Mouse (Mus musculus) hindbrain, embryonic 13.5 days (tissue): ENCODE results near the gene Ccdc183. TPM values are rescaled to one million over a fixed set of nuclear protein-coding genes. Genes with fewer than 3 reads are reported as not detected.

Experiments used
- ATAC-seq: fragments of 200-750 bp; cut with Nextera tagmentation; 2 replicates; pipeline ENCODE4 v1.8.0; 2017; ENCODE audit warnings: moderate TSS enrichment; ENCODE audit not compliant: low FRiP score
- H3K27ac ChIP-seq: fragments of 300-500 bp; sonication (generic); 2 replicates; pipeline ENCODE4 v1.5.1; 2015; ENCODE audit warnings: inconsistent platforms, mild to moderate bottlenecking, moderate library complexity
- H3K27me3 ChIP-seq: fragments of 300-500 bp; sonication (generic); 2 replicates; pipeline ENCODE4 v1.6.1; 2015; ENCODE audit warnings: mild to moderate bottlenecking, inconsistent platforms
- H3K36me3 ChIP-seq: fragments of 300-500 bp; sonication (generic); 2 replicates; pipeline ENCODE4 v1.6.1; 2015; ENCODE audit warnings: mild to moderate bottlenecking, inconsistent platforms
- H3K4me1 ChIP-seq: fragments of 300-500 bp; sonication (generic); replicated peaks from 2 replicates; pipeline ENCODE4 v1.6.1; 2015; ENCODE audit warnings: inconsistent platforms
- H3K4me2 ChIP-seq: fragments of 300-500 bp; sonication (generic); 2 replicates; pipeline ENCODE4 v1.6.1; 2015; ENCODE audit warnings: inconsistent platforms, mild to moderate bottlenecking, moderate library complexity
- H3K4me3 ChIP-seq: fragments of 300-500 bp; sonication (generic); 2 replicates; pipeline ENCODE4 v1.5.1; 2015; ENCODE audit warnings: mild to moderate bottlenecking, inconsistent platforms
- H3K9ac ChIP-seq: fragments of 300-500 bp; sonication (generic); 2 replicates; pipeline ENCODE4 v1.6.1; 2015; ENCODE audit warnings: mild to moderate bottlenecking, inconsistent platforms
- H3K9me3 ChIP-seq: fragments of 300-500 bp; sonication (generic); 2 replicates; pipeline ENCODE4 v1.6.1; 2016; ENCODE audit warnings: inconsistent platforms
- WGBS: fragments of 180-500 bp; shearing (Covaris S2); methylation state at CpG from one replicate; pipeline ENCODE4 v1.1.7; 2015; 5-methylcytosine and 5-hydroxymethylcytosine counted together
- polyA plus RNA-seq: library from polyadenylated mRNA; unstranded; fragments of >200 nt; fragmentation: Nextera tagmentation; extraction: Ambion mirVana; gene quantifications from 2 replicates; pipeline ENCODE4 v1.2.1, GENCODE M21; 2015

Gene Ccdc183
- polyA plus RNA-seq, 1 experiment from 2014 or later = 0.21 TPM

DNA sequence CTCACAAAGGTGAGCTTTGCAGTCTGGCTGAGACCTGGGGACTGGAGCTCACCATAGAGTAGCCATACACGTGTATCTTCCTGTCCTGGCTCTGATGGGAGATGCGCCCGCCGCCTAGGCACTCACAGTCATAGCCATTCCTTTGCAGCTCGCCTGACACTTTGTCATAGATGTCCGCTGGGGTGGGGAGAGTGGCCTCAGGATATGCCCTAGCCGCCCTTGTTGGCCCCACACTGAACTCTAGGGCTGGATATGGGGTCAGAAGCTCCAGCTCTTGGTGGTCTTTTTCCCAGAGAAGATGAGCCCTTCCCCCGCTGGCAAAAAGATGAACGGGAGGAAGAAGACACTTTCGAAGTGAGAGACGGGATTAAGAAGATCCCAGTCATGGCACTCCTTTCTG, 43.3 kb downstream of the Ccdc183 start:
- Histone ChIP-seq H3K27ac (peak overlapping the region; percentile 91), H3K9ac (peak overlapping the region; percentile 81), H3K36me3 (peaks cover 24% of the 10 kb centered on the region), H3K27me3 (peaks cover 37% of the 10 kb centered on the region), H3K4me1 (peaks cover 50% of the 10 kb centered on the region), H3K4me2 (peak overlapping the region; percentile 96), H3K4me3 (peak overlapping the region; percentile 64), H3K9me3 (no peaks in the 10 kb centered on the region)
- WGBS = 22% methylated on average over 11 of the region's 11 CpGs
- ATAC-seq = peak; percentile 9

DNA sequence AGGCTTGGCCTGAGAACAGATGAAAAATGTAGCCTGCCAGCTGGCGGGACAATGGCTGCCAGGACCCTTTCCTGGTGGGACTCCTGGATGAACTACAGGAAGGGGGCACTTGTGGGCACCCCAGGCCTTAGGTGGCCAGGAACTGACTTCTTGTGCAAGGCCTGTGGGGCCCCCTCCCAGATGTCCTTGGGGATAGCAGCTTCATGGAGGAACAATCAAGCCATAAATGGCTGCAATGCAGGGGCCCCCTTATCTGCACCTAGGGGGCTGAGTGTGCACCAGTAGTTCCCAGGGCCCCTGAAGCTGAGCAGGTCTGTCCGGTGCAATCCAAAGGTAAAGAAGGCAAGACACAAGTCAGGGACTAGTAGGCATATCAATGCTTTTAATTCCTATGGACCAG, 44.4 kb downstream of the Ccdc183 start:
- Histone ChIP-seq H3K4me3 (no peak overlapping the region), H3K27me3 (peaks cover 26% of the 10 kb centered on the region), H3K9ac (peak overlapping the region; percentile 81; the same call in 1 of the 2 replicates), H3K4me2 (peak overlapping the region; percentile 96), H3K9me3 (no peaks in the 10 kb centered on the region), H3K4me1 (peaks cover 40% of the 10 kb centered on the region), H3K36me3 (peaks cover 35% of the 10 kb centered on the region), H3K27ac (no peak overlapping the region)
- 96% methylated on average over 2 of the region's 2 CpGs for WGBS
- ATAC-seq = no peak

DNA sequence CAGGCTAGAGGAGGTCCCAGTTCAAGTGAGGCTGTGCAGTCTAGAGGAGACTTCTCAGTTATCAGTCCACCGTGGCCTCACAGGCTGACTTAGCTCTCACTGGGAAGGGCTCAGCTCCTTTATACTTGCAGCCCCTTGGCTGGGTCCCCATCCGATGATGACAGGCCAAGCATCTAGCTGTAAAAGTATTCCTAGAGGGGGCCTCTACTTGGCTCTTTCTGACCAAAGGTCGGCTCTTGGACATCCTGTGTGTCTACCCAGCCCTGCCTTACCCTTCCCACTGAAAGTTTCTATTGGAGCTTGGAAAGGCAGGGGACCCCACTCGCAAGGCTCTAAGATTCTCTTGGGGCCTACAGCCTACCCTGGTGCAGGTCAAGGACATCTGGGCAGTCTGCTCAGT, 46.3 kb downstream of the Ccdc183 start:
- H3K4me1 ChIP-seq = peaks cover 28% of the 10 kb centered on the region
- H3K36me3 ChIP-seq = peaks cover 53% of the 10 kb centered on the region
- H3K4me2 ChIP-seq = no peak overlapping the region
- 90% methylated on average over 4 of the region's 4 CpGs for WGBS
- H3K4me3 ChIP-seq = no peak overlapping the region
- no peaks in the 10 kb centered on the region for H3K9me3 ChIP-seq
- H3K27ac ChIP-seq = no peak overlapping the region
- H3K27me3 ChIP-seq = peaks cover 7% of the 10 kb centered on the region
- H3K9ac ChIP-seq = 0 out of 2 replicates have a peak overlapping the region, but pooled peaks have one; percentile 29
- ATAC-seq = no peak

DNA sequence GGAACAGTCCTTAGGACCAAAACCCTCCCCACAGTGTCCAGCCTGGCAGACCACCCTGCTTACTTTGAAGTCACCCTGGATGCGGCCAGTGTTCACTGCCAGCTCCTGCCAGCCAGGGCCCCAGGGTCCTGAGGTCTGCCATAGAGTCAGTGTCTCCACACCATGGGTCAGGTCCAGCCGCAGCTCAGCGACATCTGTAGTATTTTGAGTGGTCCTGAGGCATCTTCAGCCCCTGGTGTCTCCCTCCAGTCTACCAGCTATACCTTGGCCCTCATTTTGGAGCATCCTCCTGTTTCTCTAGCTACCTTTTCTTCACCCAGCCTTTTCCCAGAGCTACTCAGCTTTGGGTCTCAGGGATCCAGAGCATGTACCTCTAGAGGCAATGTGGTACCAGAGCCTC, 48.2 kb downstream of the Ccdc183 start:
- Histone ChIP-seq H3K4me1 (peaks cover 18% of the 10 kb centered on the region), H3K4me2 (no peak overlapping the region), H3K9me3 (no peaks in the 10 kb centered on the region), H3K27ac (no peak overlapping the region), H3K36me3 (peaks cover 72% of the 10 kb centered on the region), H3K9ac (no peak overlapping the region), H3K27me3 (no peaks in the 10 kb centered on the region), H3K4me3 (no peak overlapping the region)
- 96% methylated on average over 3 of the region's 3 CpGs for WGBS
- no peak for ATAC-seq

DNA sequence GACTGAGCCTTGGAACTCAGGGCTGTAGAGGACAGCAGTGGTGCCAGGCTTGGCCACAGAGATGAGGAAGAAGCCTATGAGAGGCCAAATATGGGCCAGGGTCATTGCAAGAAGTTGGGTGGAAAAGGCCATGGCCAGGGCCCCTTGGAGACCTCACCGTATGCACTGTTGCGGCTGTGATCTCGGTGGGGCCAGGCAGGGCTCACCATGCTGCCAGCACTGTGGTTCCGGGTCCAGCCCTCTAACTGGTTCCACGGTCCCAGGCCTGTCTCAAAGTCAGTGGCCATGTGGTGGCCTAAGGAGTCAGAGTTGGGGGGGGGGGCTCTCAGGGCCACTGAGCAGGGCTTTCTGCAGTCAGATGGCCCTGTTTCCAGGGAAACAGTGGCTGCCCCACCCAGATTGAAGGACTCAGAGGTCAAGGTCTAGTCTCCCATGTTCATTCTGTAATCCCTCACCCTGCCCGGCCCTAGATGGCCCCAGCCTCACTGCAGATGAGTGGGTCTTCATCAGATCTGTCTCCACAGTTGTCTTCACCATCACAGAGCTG, 48.9 kb downstream of the Ccdc183 start:
- no peak overlapping the region; the same call in 1 of the 2 replicates for H3K9ac ChIP-seq
- H3K27ac ChIP-seq = no peak overlapping the region
- H3K36me3 ChIP-seq = peaks cover 80% of the 10 kb centered on the region
- 92% methylated on average over 6 of the region's 6 CpGs for WGBS
- no peak for ATAC-seq
- H3K4me2 ChIP-seq = no peak overlapping the region
- H3K4me1 ChIP-seq = peaks cover 11% of the 10 kb centered on the region
- no peak overlapping the region for H3K4me3 ChIP-seq
- no peaks in the 10 kb centered on the region for H3K9me3 ChIP-seq
- H3K27me3 ChIP-seq = no peaks in the 10 kb centered on the region

DNA sequence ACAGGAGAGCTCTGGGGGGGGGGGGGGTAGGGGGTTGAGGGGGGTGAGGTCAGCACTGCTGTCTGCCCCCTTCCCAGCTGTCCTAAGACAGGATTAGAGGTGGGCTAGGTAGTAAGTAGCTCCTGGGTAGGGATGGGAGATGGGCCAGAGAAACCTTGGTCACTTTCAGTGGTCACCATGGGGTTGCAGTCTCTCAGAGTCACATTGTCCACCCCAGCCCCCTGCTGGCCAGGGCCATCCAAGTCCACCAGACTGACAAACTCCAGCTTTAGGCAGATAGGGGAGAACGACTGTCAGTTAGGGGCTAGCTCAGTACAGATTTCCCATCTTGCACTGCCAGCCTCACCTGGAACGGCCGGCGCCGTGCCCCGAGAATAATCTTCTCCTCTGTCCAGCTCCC, 50.9 kb downstream of the Ccdc183 start:
- no peaks in the 10 kb centered on the region for H3K4me1 ChIP-seq
- WGBS = 92% methylated on average over 6 of the region's 6 CpGs
- H3K36me3 ChIP-seq = peaks cover 93% of the 10 kb centered on the region
- no peak overlapping the region for H3K27ac ChIP-seq
- no peaks in the 10 kb centered on the region for H3K9me3 ChIP-seq
- ATAC-seq = no peak
- no peak overlapping the region for H3K9ac ChIP-seq
- no peaks in the 10 kb centered on the region for H3K27me3 ChIP-seq
- H3K4me2 ChIP-seq = no peak overlapping the region
- no peak overlapping the region for H3K4me3 ChIP-seq

DNA sequence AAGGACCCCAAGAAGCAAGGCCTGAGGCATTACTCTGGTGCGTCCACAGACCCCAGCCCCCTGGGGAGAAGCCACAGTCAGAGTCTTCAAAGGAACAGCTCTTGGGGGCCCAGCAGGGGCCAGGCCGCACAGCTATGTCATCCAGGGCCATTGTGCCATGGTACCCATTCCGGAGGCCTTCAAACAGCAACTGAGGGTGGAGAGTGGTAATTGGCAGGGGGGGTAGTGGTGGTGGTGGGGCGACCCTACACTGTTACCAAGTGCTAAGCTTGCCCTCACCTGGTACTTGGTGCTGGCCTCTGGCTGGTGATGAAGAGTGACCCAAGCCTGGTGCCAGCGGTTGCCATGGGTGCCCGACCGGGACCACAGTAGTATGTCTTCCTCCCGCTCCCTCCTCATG, 51.7 kb downstream of the Ccdc183 start:
- peak; percentile 6; the same call in 1 of the 2 replicates for ATAC-seq
- H3K9me3 ChIP-seq = no peaks in the 10 kb centered on the region
- peaks cover 93% of the 10 kb centered on the region for H3K36me3 ChIP-seq
- no peaks in the 10 kb centered on the region for H3K4me1 ChIP-seq
- H3K9ac ChIP-seq = no peak overlapping the region
- H3K4me2 ChIP-seq = no peak overlapping the region
- no peak overlapping the region for H3K4me3 ChIP-seq
- H3K27ac ChIP-seq = 0 out of 2 replicates have a peak overlapping the region, but pooled peaks have one; percentile 18
- H3K27me3 ChIP-seq = no peaks in the 10 kb centered on the region
- 86% methylated on average over 8 of the region's 8 CpGs for WGBS

DNA sequence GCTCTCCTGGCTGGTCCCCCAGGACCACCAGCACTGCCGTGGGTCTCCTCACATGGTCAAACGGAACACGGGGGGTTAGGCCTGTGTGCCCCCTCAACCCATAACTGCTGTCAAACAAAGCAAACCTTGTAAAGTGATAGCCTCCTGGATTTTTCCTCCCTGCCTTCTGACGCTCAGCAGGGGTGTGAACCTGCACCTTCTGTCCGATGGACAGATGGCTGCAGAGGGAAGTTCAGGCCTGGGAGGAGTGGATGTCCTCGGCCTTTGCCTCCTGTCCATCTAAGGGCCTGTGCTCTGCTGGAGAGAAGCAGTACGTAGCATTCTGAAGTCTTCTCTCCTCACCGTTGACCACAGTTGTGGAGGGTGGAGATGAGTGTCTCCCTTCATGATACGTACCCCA, 55.5 kb downstream of the Ccdc183 start:
- no peak overlapping the region for H3K4me3 ChIP-seq
- H3K4me2 ChIP-seq = no peak overlapping the region
- H3K27me3 ChIP-seq = no peaks in the 10 kb centered on the region
- peaks cover 71% of the 10 kb centered on the region for H3K36me3 ChIP-seq
- 84% methylated on average over 9 of the region's 9 CpGs for WGBS
- H3K9ac ChIP-seq = no peak overlapping the region
- H3K27ac ChIP-seq = no peak overlapping the region
- H3K4me1 ChIP-seq = peaks cover 19% of the 10 kb centered on the region
- H3K9me3 ChIP-seq = no peaks in the 10 kb centered on the region
- ATAC-seq = no peak

DNA sequence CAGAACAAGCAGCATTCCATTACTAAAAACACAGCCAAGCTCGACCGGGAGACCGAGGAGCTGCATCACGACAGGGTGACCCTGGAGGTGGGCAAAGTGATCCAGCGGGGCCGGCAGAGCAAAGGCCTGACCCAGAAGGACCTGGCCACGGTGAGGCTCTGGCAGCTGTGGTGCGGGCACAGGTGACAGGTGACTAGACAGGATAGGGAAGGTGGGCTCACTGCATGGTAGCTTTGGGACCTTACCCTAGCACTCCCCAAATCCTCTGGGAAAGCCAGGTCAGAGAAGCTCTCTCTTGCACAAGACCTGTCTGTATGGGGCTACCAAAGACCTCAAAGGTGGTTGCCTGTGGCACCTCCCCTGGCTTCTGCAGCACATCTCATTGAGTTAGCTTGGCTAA, 56.9 kb downstream of the Ccdc183 start:
- WGBS = 96% methylated on average over 8 of the region's 8 CpGs
- H3K9ac ChIP-seq = no peak overlapping the region; the same call in 1 of the 2 replicates
- H3K36me3 ChIP-seq = peaks cover 58% of the 10 kb centered on the region

DNA sequence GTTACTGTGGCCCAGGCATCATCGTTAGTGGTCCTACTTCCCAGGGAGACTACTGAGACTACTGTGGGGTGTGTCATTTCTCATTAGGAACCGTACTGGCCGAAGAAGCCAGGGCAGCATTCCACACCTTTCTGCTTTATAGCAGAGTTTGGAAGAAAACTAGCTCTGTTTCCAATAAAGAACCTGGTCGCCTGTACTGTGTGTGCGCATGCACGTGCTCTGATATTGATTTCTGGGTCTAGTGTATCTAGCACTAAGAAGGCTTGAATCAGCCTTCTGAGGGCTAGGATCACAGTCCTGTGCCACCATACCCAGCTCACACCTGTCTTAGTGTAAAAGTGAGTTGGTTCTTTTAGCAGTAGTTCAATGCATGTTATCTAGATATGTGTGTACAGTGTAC, 58.7 kb downstream of the Ccdc183 start:
- Histone ChIP-seq H3K9me3 (no peaks in the 10 kb centered on the region), H3K4me3 (peak overlapping the region; percentile 97), H3K4me2 (peak overlapping the region; percentile 97), H3K27ac (0 out of 2 replicates have a peak overlapping the region, but pooled peaks have one; percentile 83), H3K9ac (peak overlapping the region; percentile 99), H3K27me3 (no peaks in the 10 kb centered on the region), H3K36me3 (peaks cover 40% of the 10 kb centered on the region), H3K4me1 (peaks cover 28% of the 10 kb centered on the region)
- WGBS = 76% methylated on average over 6 of the region's 6 CpGs
- ATAC-seq = no peak

More for the DNA sequence above, 56.9 kb downstream of the Ccdc183 start:
- H3K27me3 ChIP-seq = no peaks in the 10 kb centered on the region
- H3K4me3 ChIP-seq = no peak overlapping the region
- no peaks in the 10 kb centered on the region for H3K9me3 ChIP-seq
- no peak overlapping the region for H3K4me2 ChIP-seq
- no peak overlapping the region for H3K27ac ChIP-seq
- peaks cover 28% of the 10 kb centered on the region for H3K4me1 ChIP-seq
- no peak for ATAC-seq

Other genes with a start within 250 kb of the Ccdc183 start
- 9.6 and 16.5 TPM in 2 replicates for gene Sapcd2, start 245.4 kb downstream of the Ccdc183 start, polyA plus RNA-seq
- 2.6 and 3.6 TPM in 2 replicates for gene Entpd2, start 221.8 kb downstream of the Ccdc183 start, polyA plus RNA-seq
- 411 and 423 TPM in 2 replicates for gene Npdc1, start 218.3 kb downstream of the Ccdc183 start, polyA plus RNA-seq
- 0.19 TPM in 1 of 2 replicates, not detected in the other for gene Fut7, start 194.4 kb downstream of the Ccdc183 start, polyA plus RNA-seq
- 10.0 and 11.6 TPM in 2 replicates for gene Abca2, start 189.0 kb downstream of the Ccdc183 start, polyA plus RNA-seq
- gene Clic3, start 160.8 kb downstream of the Ccdc183 start, polyA plus RNA-seq = 3.4 and 3.7 TPM in 2 replicates
- 91.6 and 98.8 TPM in 2 replicates for gene Paxx, start 156.6 kb downstream of the Ccdc183 start, polyA plus RNA-seq
- gene Ptgds, start 147.6 kb downstream of the Ccdc183 start, polyA plus RNA-seq = 50.3 and 50.5 TPM in 2 replicates
- gene Lcn12, start 123.8 kb downstream of the Ccdc183 start, polyA plus RNA-seq = not detected in 2 replicates
- gene Fbxw5, start 116.9 kb downstream of the Ccdc183 start, polyA plus RNA-seq = 119 and 125 TPM in 2 replicates
- gene C8g, start 116.0 kb downstream of the Ccdc183 start, polyA plus RNA-seq = 5.4 and 5.5 TPM in 2 replicates
- 21.1 and 21.2 TPM in 2 replicates for gene Traf2, start 70.7 kb downstream of the Ccdc183 start, polyA plus RNA-seq
- 409 and 436 TPM in 2 replicates for gene Edf1, start 59.8 kb downstream of the Ccdc183 start, polyA plus RNA-seq
- gene Mamdc4, start 42.8 kb downstream of the Ccdc183 start, polyA plus RNA-seq = 2.3 and 2.6 TPM in 2 replicates
- 179 and 182 TPM in 2 replicates for gene Phpt1, start 42.5 kb downstream of the Ccdc183 start, polyA plus RNA-seq
- 8.1 and 8.2 TPM in 2 replicates for gene Ajm1, start 35.9 kb downstream of the Ccdc183 start, polyA plus RNA-seq
- gene Rabl6, start 9.2 kb downstream of the Ccdc183 start, polyA plus RNA-seq = 67.9 and 75.5 TPM in 2 replicates
- gene Tmem141, start 4.3 kb upstream of the Ccdc183 start, polyA plus RNA-seq = 35.0 and 42.2 TPM in 2 replicates
- 2.5 and 3.3 TPM in 2 replicates for gene Fcna, start 10.4 kb upstream of the Ccdc183 start, polyA plus RNA-seq
- gene Lcn8, start 35.4 kb upstream of the Ccdc183 start, polyA plus RNA-seq = not detected in 2 replicates
- not detected in 2 replicates for gene Lcn5, start 40.3 kb upstream of the Ccdc183 start, polyA plus RNA-seq
- not detected in 2 replicates for gene Lcn6, start 59.1 kb upstream of the Ccdc183 start, polyA plus RNA-seq
- not detected in 2 replicates for gene Lcn10, start 65.0 kb upstream of the Ccdc183 start, polyA plus RNA-seq
- not detected in 2 replicates for gene Obp2a, start 82.4 kb upstream of the Ccdc183 start, polyA plus RNA-seq
- gene Bmyc, start 89.1 kb upstream of the Ccdc183 start, polyA plus RNA-seq = 126 and 129 TPM in 2 replicates
- not detected in 2 replicates for gene Obp2b, start 119.3 kb upstream of the Ccdc183 start, polyA plus RNA-seq
- not detected in 2 replicates for gene Lcn3, start 147.9 kb upstream of the Ccdc183 start, polyA plus RNA-seq
- gene Lcn11, start 159.3 kb upstream of the Ccdc183 start, polyA plus RNA-seq = not detected in 2 replicates
- gene Gm13539, start 164.6 kb upstream of the Ccdc183 start, polyA plus RNA-seq = not detected in 2 replicates
- gene Glt6d1, start 198.2 kb upstream of the Ccdc183 start, polyA plus RNA-seq = not detected in 2 replicates
- not detected in 2 replicates for gene Lcn9, start 205.5 kb upstream of the Ccdc183 start, polyA plus RNA-seq
- gene Sohlh1, start 229.6 kb upstream of the Ccdc183 start, polyA plus RNA-seq = not detected in 2 replicates
- 11.1 TPM in 2 replicates for gene Kcnt1, start 246.1 kb upstream of the Ccdc183 start, polyA plus RNA-seq